Mouse (Mus musculus) limb, embryonic 14.5 days (tissue): ENCODE results near the gene Wdr74. TPM values are rescaled to one million over a fixed set of nuclear protein-coding genes. Genes with fewer than 3 reads are reported as not detected.
A peak's percentile ranks its signal among the peaks of the same experiment; 100 is the strongest.

Source experiments
- ATAC-seq: fragments of 200-750 bp; cut with Nextera tagmentation; 2 replicates; pipeline ENCODE4 v1.8.0; 2017; ENCODE audit warnings: low read depth, moderate number of reproducible peaks, moderate TSS enrichment; ENCODE audit not compliant: low FRiP score
- DNase-seq: peaks from one replicate; pipeline ENCODE4 v3.0.0-alpha.2; 2015; ENCODE audit warnings: low spot score
- H3K27ac ChIP-seq: fragments of 300-500 bp; sonication (generic); replicated peaks from 2 replicates; pipeline ENCODE4 v1.5.1; 2014; ENCODE audit warnings: low read depth, mild to moderate bottlenecking, low read length, moderate library complexity, mixed read lengths
- H3K27me3 ChIP-seq: fragments of 300-500 bp; sonication (generic); 2 replicates; pipeline ENCODE4 v1.6.1; 2014; ENCODE audit warnings: low read length, mixed read lengths; ENCODE audit not compliant: control insufficient read depth, insufficient read depth
- H3K36me3 ChIP-seq: fragments of 300-500 bp; sonication (generic); 2 replicates; pipeline ENCODE4 v1.6.1; 2014; ENCODE audit warnings: mild to moderate bottlenecking, low read length, moderate library complexity, mixed read lengths; ENCODE audit not compliant: control insufficient read depth, insufficient read depth
- H3K4me1 ChIP-seq: fragments of 300-500 bp; sonication (generic); 2 replicates; pipeline ENCODE4 v1.6.1; 2014; ENCODE audit warnings: antibody characterized with exemption, low read length, mixed read lengths; ENCODE audit not compliant: control insufficient read depth, insufficient read depth
- H3K4me2 ChIP-seq: fragments of 300-500 bp; sonication (generic); replicated peaks from 2 replicates; pipeline ENCODE4 v1.6.1; 2014; ENCODE audit warnings: low read depth, mild to moderate bottlenecking, low read length, moderate library complexity; ENCODE audit not compliant: severe bottlenecking
- H3K4me3 ChIP-seq: fragments of 300-500 bp; sonication (generic); replicated peaks from 2 replicates; pipeline ENCODE4 v1.5.1; 2014; ENCODE audit warnings: low read length
- H3K9ac ChIP-seq: fragments of 300-500 bp; sonication (generic); 2 replicates; pipeline ENCODE4 v1.6.1; 2014; ENCODE audit warnings: mild to moderate bottlenecking, low read depth, low read length, moderate library complexity; ENCODE audit not compliant: severe bottlenecking
- H3K9me3 ChIP-seq: fragments of 300-500 bp; sonication (generic); 2 replicates; pipeline ENCODE4 v1.6.1; 2016; ENCODE audit warnings: low read length; ENCODE audit not compliant: control insufficient read depth
- POLR2A ChIP-seq: fragments of 200-500 bp; IDR thresholded peaks from 2 replicates; pipeline ENCODE4 v1.8.0; 2012; ENCODE audit warnings: inconsistent platforms, mild to moderate bottlenecking, moderate library complexity, borderline replicate concordance; ENCODE audit not compliant: insufficient read depth, insufficient read length; ENCODE audit errors: extremely low read depth
- WGBS: fragments of 180-500 bp; shearing (Covaris S2); extraction: QIAGEN DNeasy Blood & Tissue Kit; methylation state at CpG from one replicate; pipeline ENCODE4 v1.1.7; 2014; 5-methylcytosine and 5-hydroxymethylcytosine counted together
- polyA plus RNA-seq, 2 experiments: library from polyadenylated mRNA; depleted of rRNA in 1 of 2; stranded (reverse) in 1 of 2; unstranded in 1 of 2; fragments of >200 nt; fragmentation: Nextera tagmentation in 1 of 2; extraction: Ambion mirVana in 1 of 2; gene quantifications; 2 replicates each; pipeline versions ENCODE4 v1.2.1 to v1.2.3; 2012 to 2014

Gene Wdr74
- polyA plus RNA-seq, 2 experiments, result 66.6 to 87.2 TPM

- DNase-seq, result no peak
- no peak for TF ChIP-seq POLR2A
- H3K27ac ChIP-seq, result no peak overlapping the region
- no peak overlapping the region for H3K9ac ChIP-seq
- H3K4me3 ChIP-seq, result no peak overlapping the region
- H3K36me3 ChIP-seq, result peaks cover 55% of the 10 kb centered on the region
- no peak overlapping the region for H3K4me2 ChIP-seq
- ATAC-seq, result no peak
- no peaks in the 10 kb centered on the region for H3K27me3 ChIP-seq
- H3K4me1 ChIP-seq, result peaks cover 23% of the 10 kb centered on the region
- no peaks in the 10 kb centered on the region for H3K9me3 ChIP-seq
- WGBS, result 95% methylated on average over 6 of the region's 6 CpGs
These were observed 4.0 kb downstream of the Wdr74 start for GRCm38 (mm10) chr19:8739646-8740045.

GRCm38 (mm10) chr19:8740603-8741002, 5.0 kb downstream of the Wdr74 start, which contains the start of gene 1700092M07Rik:
Gene 1700092M07Rik (plus strand): TSS chr19:8740718.
- WGBS, result 64% methylated on average over 14 of the region's 14 CpGs
- ATAC-seq, result no peak
- no peaks in the 10 kb centered on the region for H3K9me3 ChIP-seq
- peak within 1 kb of the TSS; percentile 88 for H3K9ac ChIP-seq
- H3K4me3 ChIP-seq, result peak within 1 kb of the TSS; percentile 96
- no peak for DNase-seq
- peaks cover 19% of the 10 kb centered on the region for H3K4me1 ChIP-seq
- no peak for TF ChIP-seq POLR2A
- H3K27ac ChIP-seq, result peak within 1 kb of the TSS; percentile 97
- peaks cover 65% of the 10 kb centered on the region for H3K36me3 ChIP-seq
- H3K27me3 ChIP-seq, result no peaks in the 10 kb centered on the region
- peak within 1 kb of the TSS; percentile 61 for H3K4me2 ChIP-seq

- peaks cover 72% of the 10 kb centered on the region for H3K36me3 ChIP-seq
- ATAC-seq, result peak; percentile 98
These were observed 5.7 kb downstream of the Wdr74 start, which contains the start of gene Stx5a for GRCm38 (mm10) chr19:8741243-8741869. Gene Stx5a (plus strand): TSS chr19:8741413.

GRCm38 (mm10) chr19:8742176-8742575, 6.5 kb downstream of the Wdr74 start:
- peaks cover 80% of the 10 kb centered on the region for H3K36me3 ChIP-seq
- H3K27ac ChIP-seq, result peak overlapping the region; percentile 97
- 16% methylated on average over 12 of the region's 14 CpGs for WGBS

More at GRCm38 (mm10) chr19:8741243-8741869, 5.7 kb downstream of the Wdr74 start, which contains the start of gene Stx5a:
- no peaks in the 10 kb centered on the region for H3K27me3 ChIP-seq
- peaks cover 19% of the 10 kb centered on the region for H3K4me1 ChIP-seq
- WGBS, result under 1% methylated on average over 36 of the region's 36 CpGs
- peak within 1 kb of the TSS; percentile 88 for H3K9ac ChIP-seq
- peak within 1 kb of the TSS; percentile 97 for H3K27ac ChIP-seq
- H3K4me2 ChIP-seq, result peak within 1 kb of the TSS; percentile 95
- peak within 1 kb of the TSS; percentile 96 for H3K4me3 ChIP-seq
- no peaks in the 10 kb centered on the region for H3K9me3 ChIP-seq
- peak; percentile 99 for DNase-seq
- peak; percentile 55; the same call in 1 of the 2 replicates for TF ChIP-seq POLR2A

GRCm38 (mm10) chr19:8745382-8745781, 9.8 kb downstream of the Wdr74 start:
- no peaks in the 10 kb centered on the region for H3K27me3 ChIP-seq
- H3K9me3 ChIP-seq, result no peaks in the 10 kb centered on the region
- TF ChIP-seq POLR2A, result no peak
- H3K27ac ChIP-seq, result no peak overlapping the region
- H3K4me3 ChIP-seq, result no peak overlapping the region
- H3K4me1 ChIP-seq, result peaks cover 17% of the 10 kb centered on the region
- H3K36me3 ChIP-seq, result peaks cover 83% of the 10 kb centered on the region
- no peak overlapping the region for H3K4me2 ChIP-seq
- no peak for ATAC-seq
- DNase-seq, result no peak
- 96% methylated on average over 1 of the region's 1 CpGs for WGBS
- H3K9ac ChIP-seq, result no peak overlapping the region

More at GRCm38 (mm10) chr19:8742176-8742575, 6.5 kb downstream of the Wdr74 start:
- ATAC-seq (no peak), DNase-seq (no peak)
- H3K4me2 ChIP-seq, result peak overlapping the region; percentile 95
- H3K9ac ChIP-seq, result peak overlapping the region; percentile 88
- no peaks in the 10 kb centered on the region for H3K27me3 ChIP-seq
- TF ChIP-seq POLR2A, result no peak
- peak overlapping the region; percentile 96 for H3K4me3 ChIP-seq
- H3K4me1 ChIP-seq, result peaks cover 17% of the 10 kb centered on the region
- H3K9me3 ChIP-seq, result no peaks in the 10 kb centered on the region

- peaks cover 11% of the 10 kb centered on the region for H3K4me1 ChIP-seq
- H3K4me2 ChIP-seq, result no peak overlapping the region
- H3K27me3 ChIP-seq, result no peaks in the 10 kb centered on the region
- no peak overlapping the region for H3K9ac ChIP-seq
- WGBS, result 74% methylated on average over 2 of the region's 2 CpGs
- no peaks in the 10 kb centered on the region for H3K9me3 ChIP-seq
- TF ChIP-seq POLR2A, result no peak
- no peak overlapping the region for H3K4me3 ChIP-seq
- H3K36me3 ChIP-seq, result peaks cover 96% of the 10 kb centered on the region
- H3K27ac ChIP-seq, result no peak overlapping the region
- no peak for DNase-seq
- ATAC-seq, result no peak
These were observed 11.7 kb downstream of the Wdr74 start for GRCm38 (mm10) chr19:8747368-8747767.
